In genomic region chr2:126767599-126767998, GRCm38 (mm10) we compare ENCODE assay signal across 18 mouse cellular contexts. TPM values are rescaled to one million over a fixed set of nuclear protein-coding genes. Genes with fewer than 3 reads are reported as not detected.
A peak's percentile ranks its signal among the peaks of the same experiment; 100 is the strongest.
DNase-seq lines count a peak whose midpoint lies in the region; ATAC-seq and TF ChIP-seq lines count a peak whose summit lies in the region.
"Had no signal": no experiment of that assay in that cellular context is flagged by ENCODE, and none has a peak within 500 bp of the region (broad histone marks: within the 10 kb centered on the region; RNA-seq: fewer than 3 reads in every experiment).

No protein-coding gene starts in this region.

- H3K27ac ChIP-seq in heart, postnatal 0 days (ENCODE audit: low read depth): no peak overlapping the region
- H3K27ac ChIP-seq in liver, postnatal 0 days (ENCODE audit: low read depth): no peak overlapping the region
- H3K27ac ChIP-seq: embryonic facial prominence, embryonic 13.5 days; hindbrain, embryonic 14.5 days; limb, embryonic 15.5 days; midbrain, embryonic 13.5 days had no signal

- H3K9me3 ChIP-seq in heart, postnatal 0 days (replicated peaks; ENCODE audit: control insufficient read depth, low read length): no peaks in the 10 kb centered on the region
- H3K9me3 ChIP-seq in liver, postnatal 0 days (ENCODE audit: low read length): no peaks in the 10 kb centered on the region
- H3K9me3 ChIP-seq in E14TG2a.4 (ENCODE audit: low read length): no peaks in the 10 kb centered on the region
- H3K9me3 ChIP-seq: embryonic facial prominence, embryonic 13.5 days; limb, embryonic 15.5 days; midbrain, embryonic 13.5 days had no signal

- H3K36me3 ChIP-seq in heart, postnatal 0 days (replicated peaks; ENCODE audit: control insufficient read depth, insufficient read depth, low read length): peaks cover 7% of the 10 kb centered on the region
- peaks cover 3% of the 10 kb centered on the region for H3K36me3 ChIP-seq in liver, postnatal 0 days (replicated peaks; ENCODE audit: insufficient read depth, low read length)
- peaks cover 7% of the 10 kb centered on the region for H3K36me3 ChIP-seq in E14TG2a.4 (ENCODE audit: insufficient read depth, low read length)

- TF ChIP-seq EP300 in heart, postnatal 0 days (IDR thresholded peaks at IDR 0.05; ENCODE audit: low read depth): no peak
- TF ChIP-seq EP300 in liver, postnatal 0 days (IDR thresholded peaks at IDR 0.05; ENCODE audit: low read depth): no peak

- no peak for DNase-seq in heart, postnatal 0 days (ENCODE audit: low spot score)
- DNase-seq in heart, postnatal 4 days: no peak
- DNase-seq in liver, postnatal 0 days: no peak
- DNase-seq in liver: no peak
- no peak for DNase-seq in brain, embryonic 14.5 days (ENCODE audit: low read depth)
- no peak for DNase-seq in cerebellum, adult 11 months
- no peak for DNase-seq in lung, postnatal 14 days
- DNase-seq: adrenal gland, adult 2 months; layer of hippocampus, postnatal 36 days; spleen, adult 18-20 months had no signal

- no peak for ATAC-seq in heart, postnatal 0 days (ENCODE audit: insufficient read depth, low read depth)
- no peak for ATAC-seq in liver, postnatal 0 days
- ATAC-seq: forebrain, embryonic 16.5 days; intestine, postnatal 0 days; midbrain, embryonic 13.5 days had no signal

- no peaks in the 10 kb centered on the region for H3K4me1 ChIP-seq in heart, postnatal 0 days (ENCODE audit: control insufficient read depth, insufficient read depth)
- H3K4me1 ChIP-seq in liver, postnatal 0 days (ENCODE audit: insufficient read depth): no peaks in the 10 kb centered on the region
- H3K4me1 ChIP-seq in E14TG2a.4 (replicated peaks; ENCODE audit: low read depth, low read length): peaks cover 21% of the 10 kb centered on the region

- no peaks in the 10 kb centered on the region for H3K27me3 ChIP-seq in heart, postnatal 0 days (ENCODE audit: control insufficient read depth, insufficient read depth, low read length)
- H3K27me3 ChIP-seq in liver, postnatal 0 days (ENCODE audit: insufficient read depth, low read length): no peaks in the 10 kb centered on the region
- no peaks in the 10 kb centered on the region for H3K27me3 ChIP-seq in E14TG2a.4 (ENCODE audit: insufficient read depth, low read length)
- H3K27me3 ChIP-seq: embryonic facial prominence, embryonic 13.5 days; limb, embryonic 15.5 days; midbrain, embryonic 13.5 days had no signal

- no peak overlapping the region for H3K4me2 ChIP-seq in heart, postnatal 0 days (ENCODE audit: low read depth, low read length)
- H3K4me2 ChIP-seq in liver, postnatal 0 days (ENCODE audit: low read depth, low read length): no peak overlapping the region
- H3K4me2 ChIP-seq: embryonic facial prominence, embryonic 13.5 days; heart, embryonic 11.5 days; hindbrain, embryonic 14.5 days; limb, embryonic 15.5 days; midbrain, embryonic 13.5 days had no signal

- no peak overlapping the region for H3K9ac ChIP-seq in heart, postnatal 0 days (replicated peaks; ENCODE audit: low read depth, low read length)
- no peak overlapping the region for H3K9ac ChIP-seq in liver, postnatal 0 days (replicated peaks)
- H3K9ac ChIP-seq: embryonic facial prominence, embryonic 13.5 days; hindbrain, embryonic 14.5 days; limb, embryonic 15.5 days; midbrain, embryonic 13.5 days had no signal

- peak; percentile 7; the same call in 1 of the 2 replicates for TF ChIP-seq CTCF in heart, postnatal 0 days (IDR thresholded peaks at IDR 0.05; ENCODE audit: low read depth)
- TF ChIP-seq CTCF in liver, postnatal 0 days (IDR thresholded peaks at IDR 0.05; ENCODE audit: low read depth): peak; percentile 37; the same call in 1 of the 2 replicates
- peak; percentile 52 for TF ChIP-seq CTCF in E14TG2a.4 (conservative IDR thresholded peaks at IDR 0.05; ENCODE audit: low read length)
- peak; percentile 19; the same call in 1 of the 2 replicates for TF ChIP-seq CTCF in brain, embryonic 14.5 days (IDR thresholded peaks at IDR 0.05; ENCODE audit: borderline replicate concordance, extremely low read depth, insufficient read depth, insufficient read length)

- H3K4me3 ChIP-seq in heart, postnatal 0 days (ENCODE audit: low read depth, low read length): no peak overlapping the region
- no peak overlapping the region for H3K4me3 ChIP-seq in liver, postnatal 0 days (ENCODE audit: low read depth, low read length)
- no peak overlapping the region for H3K4me3 ChIP-seq in E14TG2a.4 (replicated peaks; ENCODE audit: low read length)
- H3K4me3 ChIP-seq: embryonic facial prominence, embryonic 13.5 days; limb, embryonic 15.5 days; midbrain, embryonic 13.5 days had no signal

- no peak for TF ChIP-seq POLR2A in brain, embryonic 14.5 days (IDR thresholded peaks at IDR 0.05; ENCODE audit: borderline replicate concordance, extremely low read depth, insufficient read depth, insufficient read length, poor library complexity, severe bottlenecking)

- 96% methylated on average over 3 of the region's 3 CpGs for WGBS in heart, postnatal 0 days
- 96% methylated on average over 3 of the region's 3 CpGs for WGBS in liver, postnatal 0 days (ENCODE audit: insufficient replicate concordance)

RNA-seq across cellular contexts. Expression of gene Usp50, which starts 15.7 kb away (rescaled TPM):
- total RNA-seq in heart, postnatal 0 days (2014; rRNA removed; ENCODE audit: low replicate concordance): 0.15 and 1.0 TPM in 2 replicates
- polyA plus RNA-seq in heart, postnatal 0 days (2015; fragmentation: Nextera tagmentation; extraction: Ambion mirVana): 1.7 and 2.2 TPM in 2 replicates
- total RNA-seq in heart, postnatal 4 days (2021): not detected
- 1.6 TPM in 2 replicates for polyA plus RNA-seq in liver, postnatal 0 days (2015; fragmentation: Nextera tagmentation; extraction: Ambion mirVana)
- 1.4 and 1.9 TPM in 2 replicates for polyA plus RNA-seq in brain, embryonic 14.5 days (2012; rRNA removed)
- total RNA-seq: adrenal gland, adult 2 months had no signal
